Mouse (Mus musculus) frontal cortex, postnatal 36 days (tissue): ENCODE results near the gene Immp2l.
"Not testable (repeated sequence)": the region's sequence is repeated elsewhere in the genome, so short reads cannot be mapped to it uniquely, and the experiment has no call there.

ENCODE experiments used
- DNase-seq, 2 experiments: peaks; one replicate each; pipeline ENCODE4 v3.0.0; 2022; ENCODE audit warnings: low spot score in 2 of 2

Gene Immp2l

GRCm38 (mm10) chr12:41649826-41650541, 626.1 kb downstream of the Immp2l start:
- DNase-seq: no peak

GRCm38 (mm10) chr12:41668280-41668679, 644.4 kb downstream of the Immp2l start:
- DNase-seq: no peak

GRCm38 (mm10) chr12:41669481-41669880, 645.6 kb downstream of the Immp2l start:
- no peak for DNase-seq

- DNase-seq: no peak
These were observed 651.0 kb downstream of the Immp2l start for GRCm38 (mm10) chr12:41674861-41675260.

- peak; percentile 10 to 27 for DNase-seq
These were observed 656.3 kb downstream of the Immp2l start for GRCm38 (mm10) chr12:41680141-41680540.

GRCm38 (mm10) chr12:41682141-41682540, 658.3 kb downstream of the Immp2l start:
- no peak for DNase-seq

GRCm38 (mm10) chr12:41689809-41690208, 665.9 kb downstream of the Immp2l start:
- no peak for DNase-seq

- DNase-seq: no peak
These were observed 686.7 kb downstream of the Immp2l start for GRCm38 (mm10) chr12:41710608-41711007.

- DNase-seq: no peak
These were observed 693.1 kb downstream of the Immp2l start for GRCm38 (mm10) chr12:41716946-41717345.

- no peak for DNase-seq
These were observed 700.7 kb downstream of the Immp2l start for GRCm38 (mm10) chr12:41724585-41724984.

GRCm38 (mm10) chr12:41726720-41727119, 702.8 kb downstream of the Immp2l start:
- DNase-seq: no peak

- peak in 1 of 2 experiments; percentile 10 for DNase-seq
These were observed 703.3 kb downstream of the Immp2l start for GRCm38 (mm10) chr12:41727221-41727620.

- DNase-seq: no peak
These were observed 704.0 kb downstream of the Immp2l start for GRCm38 (mm10) chr12:41727764-41728338.

GRCm38 (mm10) chr12:41728467-41728866, 704.6 kb downstream of the Immp2l start:
- no peak for DNase-seq

- DNase-seq: no peak
These were observed 705.9 kb downstream of the Immp2l start for GRCm38 (mm10) chr12:41729780-41730179.

- no peak for DNase-seq
These were observed 709.3 kb downstream of the Immp2l start for GRCm38 (mm10) chr12:41733168-41733567.

- DNase-seq: peak in 1 of 2 experiments; percentile 22
These were observed 719.0 kb downstream of the Immp2l start for GRCm38 (mm10) chr12:41742887-41743286.

GRCm38 (mm10) chr12:41763396-41763795, 739.5 kb downstream of the Immp2l start:
- DNase-seq: no peak

GRCm38 (mm10) chr12:41773961-41774360, 750.1 kb downstream of the Immp2l start:
- DNase-seq: no peak

- DNase-seq: no peak
These were observed 750.9 kb downstream of the Immp2l start for GRCm38 (mm10) chr12:41774623-41775323.

GRCm38 (mm10) chr12:41777762-41778161, 753.9 kb downstream of the Immp2l start:
- DNase-seq: not testable (repeated sequence)

- not testable (repeated sequence) for DNase-seq
These were observed 769.8 kb downstream of the Immp2l start for GRCm38 (mm10) chr12:41793681-41794080.

GRCm38 (mm10) chr12:41829517-41829916, 805.6 kb downstream of the Immp2l start:
- no peak for DNase-seq
